Mouse (Mus musculus) CH12F3 (cell line): ENCODE data around the gene Pdk2.

Experiments
- in situ Hi-C: fragments of 300-500 bp; cut with MboI; formaldehyde crosslinking; loops from 2 replicates; pipeline ENCODE4 v1.14.3; 2020; ENCODE audit warnings: low sequenced_read_pairs

The Pdk2 gene

GRCm38 (mm10) chr11:95071266-95071665 lies 30.1 kb upstream of the Pdk2 start:
- in situ Hi-C loops: no loop called here

GRCm38 (mm10) chr11:95070140-95071107 lies 29.3 kb upstream of the Pdk2 start:
- in situ Hi-C loops: no loop called here

- in situ Hi-C loops: no loop called here
Measured at GRCm38 (mm10) chr11:95069226-95069957, 28.2 kb upstream of the Pdk2 start.

GRCm38 (mm10) chr11:95056768-95057501 lies 15.8 kb upstream of the Pdk2 start:
- in situ Hi-C loops: no loop called here

- in situ Hi-C loops: no loop called here
Measured at GRCm38 (mm10) chr11:95053062-95053461, 11.9 kb upstream of the Pdk2 start.

GRCm38 (mm10) chr11:95046980-95047680 lies 6.0 kb upstream of the Pdk2 start:
- in situ Hi-C loops: no loop called here

- in situ Hi-C loops: no loop called here
Measured at GRCm38 (mm10) chr11:95044185-95044870, 3.2 kb upstream of the Pdk2 start.

- in situ Hi-C loops: no loop called here
Measured at GRCm38 (mm10) chr11:95043608-95044007, 2.5 kb upstream of the Pdk2 start.

GRCm38 (mm10) chr11:95043060-95043459 lies 1.9 kb upstream of the Pdk2 start:
- in situ Hi-C loops: no loop called here

- in situ Hi-C loops: no loop called here
Measured at GRCm38 (mm10) chr11:95042096-95042495, 942 bp upstream of the Pdk2 start.

- in situ Hi-C loops: no loop called here
Measured at GRCm38 (mm10) chr11:95040491-95041138, 539 bp downstream of the Pdk2 start.

- in situ Hi-C loops: no loop called here
Measured at GRCm38 (mm10) chr11:95039766-95040165, 1.4 kb downstream of the Pdk2 start.

- in situ Hi-C loops: no loop called here
Measured at GRCm38 (mm10) chr11:95038818-95039655, 2.1 kb downstream of the Pdk2 start.

- in situ Hi-C loops: no loop called here
Measured at GRCm38 (mm10) chr11:95038156-95038817, 2.9 kb downstream of the Pdk2 start.

- in situ Hi-C loops: no loop called here
Measured at GRCm38 (mm10) chr11:95037306-95037705, 3.8 kb downstream of the Pdk2 start.

- in situ Hi-C loops: no loop called here
Measured at GRCm38 (mm10) chr11:95036521-95036920, 4.6 kb downstream of the Pdk2 start.

- in situ Hi-C loops: no loop called here
Measured at GRCm38 (mm10) chr11:95034902-95035301, 6.3 kb downstream of the Pdk2 start.

- in situ Hi-C loops: no loop called here
Measured at GRCm38 (mm10) chr11:95033617-95034016, 7.5 kb downstream of the Pdk2 start.
